Mouse (Mus musculus): ENCODE data around the gene Zfp428. TPM values are rescaled to one million over a fixed set of nuclear protein-coding genes. Genes with fewer than 3 reads are reported as not detected.

Gene Zfp428
- polyA plus RNA-seq, 1 experiment from 2014 or later = 96.3 TPM

- Histone ChIP-seq H3K36me3 (peaks cover 85% of the 10 kb centered on the region), H3K4me3 (no peak overlapping the region), H3K4me1 (no peaks in the 10 kb centered on the region), H3K9me3 (no peaks in the 10 kb centered on the region), H3K27me3 (no peaks in the 10 kb centered on the region), H3K4me2 (no peak overlapping the region), H3K9ac (no peak overlapping the region), H3K27ac (no peak overlapping the region)
- ATAC-seq (ENCODE audit: insufficient number of reproducible peaks, insufficient read depth, low FRiP score, low TSS enrichment, low read depth) = no peak
- WGBS = 89% methylated on average over 8 of the region's 8 CpGs
Measured at GRCm38 (mm10) chr7:24563191-24563836, 56.5 kb downstream of the Zfp428 start.

- no peak overlapping the region for H3K4me3 ChIP-seq
- no peaks in the 10 kb centered on the region for H3K27me3 ChIP-seq
- H3K36me3 ChIP-seq = peaks cover 86% of the 10 kb centered on the region
- no peak for ATAC-seq (ENCODE audit: insufficient number of reproducible peaks, insufficient read depth, low FRiP score, low TSS enrichment, low read depth)
- no peaks in the 10 kb centered on the region for H3K4me1 ChIP-seq
- H3K9me3 ChIP-seq = no peaks in the 10 kb centered on the region
- H3K27ac ChIP-seq = no peak overlapping the region
- H3K9ac ChIP-seq = no peak overlapping the region
- WGBS = 90% methylated on average over 4 of the region's 4 CpGs
- no peak overlapping the region for H3K4me2 ChIP-seq
Measured at GRCm38 (mm10) chr7:24563837-24564206, 57.0 kb downstream of the Zfp428 start.

GRCm38 (mm10) chr7:24564607-24565265 is 57.9 kb downstream of the Zfp428 start:
- H3K27ac ChIP-seq = no peak overlapping the region
- ATAC-seq (ENCODE audit: insufficient number of reproducible peaks, insufficient read depth, low FRiP score, low TSS enrichment, low read depth) = no peak
- no peaks in the 10 kb centered on the region for H3K27me3 ChIP-seq
- H3K4me3 ChIP-seq = no peak overlapping the region
- no peak overlapping the region for H3K9ac ChIP-seq
- no peaks in the 10 kb centered on the region for H3K4me1 ChIP-seq
- WGBS = 58% methylated on average over 6 of the region's 6 CpGs
- H3K4me2 ChIP-seq = no peak overlapping the region
- H3K9me3 ChIP-seq = no peaks in the 10 kb centered on the region
- H3K36me3 ChIP-seq = peaks cover 89% of the 10 kb centered on the region

Other genes with a start within 250 kb of the Zfp428 start
- gene Zfp93, start 236.6 kb upstream of the Zfp428 start, polyA plus RNA-seq (2015; fragmentation: Nextera tagmentation; extraction: Ambion mirVana) = 10.7 and 10.8 TPM in 2 replicates
- 53.8 and 58.5 TPM in 2 replicates for gene Zfp61, start 205.8 kb upstream of the Zfp428 start, polyA plus RNA-seq (2015; fragmentation: Nextera tagmentation; extraction: Ambion mirVana)
- 14.3 and 18.8 TPM in 2 replicates for gene Zfp94, start 190.3 kb upstream of the Zfp428 start, polyA plus RNA-seq (2015; fragmentation: Nextera tagmentation; extraction: Ambion mirVana)
- 0.25 TPM in 1 of 2 replicates, not detected in the other for gene Tescl, start 173.1 kb upstream of the Zfp428 start, polyA plus RNA-seq (2015; fragmentation: Nextera tagmentation; extraction: Ambion mirVana)
- gene Lypd5, start 157.8 kb upstream of the Zfp428 start, polyA plus RNA-seq (2015; fragmentation: Nextera tagmentation; extraction: Ambion mirVana) = 0.45 and 0.91 TPM in 2 replicates
- gene Kcnn4, start 136.7 kb upstream of the Zfp428 start, polyA plus RNA-seq (2015; fragmentation: Nextera tagmentation; extraction: Ambion mirVana) = 1.9 and 2.1 TPM in 2 replicates
- gene Smg9, start 107.4 kb upstream of the Zfp428 start, polyA plus RNA-seq (2015; fragmentation: Nextera tagmentation; extraction: Ambion mirVana) = 21.6 and 27.0 TPM in 2 replicates
- gene Irgc1, start 54.7 kb upstream of the Zfp428 start, polyA plus RNA-seq (2015; fragmentation: Nextera tagmentation; extraction: Ambion mirVana) = not detected in 2 replicates
- gene Plaur, start 44.5 kb upstream of the Zfp428 start, polyA plus RNA-seq (2015; fragmentation: Nextera tagmentation; extraction: Ambion mirVana) = 2.6 and 3.8 TPM in 2 replicates
- gene Cadm4, start 25.0 kb upstream of the Zfp428 start, polyA plus RNA-seq (2015; fragmentation: Nextera tagmentation; extraction: Ambion mirVana) = 6.7 and 7.9 TPM in 2 replicates
- 0.53 and 0.89 TPM in 2 replicates for gene AC161166.1, start 5.4 kb downstream of the Zfp428 start, polyA plus RNA-seq (2015; fragmentation: Nextera tagmentation; extraction: Ambion mirVana)
- 9.6 and 10.2 TPM in 2 replicates for gene Irgq, start 23.7 kb downstream of the Zfp428 start, polyA plus RNA-seq (2015; fragmentation: Nextera tagmentation; extraction: Ambion mirVana)
- 0.42 TPM in 1 of 2 replicates, not detected in the other for gene Pinlyp, start 39.1 kb downstream of the Zfp428 start, polyA plus RNA-seq (2015; fragmentation: Nextera tagmentation; extraction: Ambion mirVana)
- gene Xrcc1, start 39.3 kb downstream of the Zfp428 start, polyA plus RNA-seq (2015; fragmentation: Nextera tagmentation; extraction: Ambion mirVana) = 127 and 147 TPM in 2 replicates
- 24.0 and 26.0 TPM in 2 replicates for gene Ethe1, start 80.5 kb downstream of the Zfp428 start, polyA plus RNA-seq (2015; fragmentation: Nextera tagmentation; extraction: Ambion mirVana)
- gene Zfp575, start 80.6 kb downstream of the Zfp428 start, polyA plus RNA-seq (2015; fragmentation: Nextera tagmentation; extraction: Ambion mirVana) = 7.0 and 7.3 TPM in 2 replicates
- gene Phldb3, start 103.8 kb downstream of the Zfp428 start, polyA plus RNA-seq (2015; fragmentation: Nextera tagmentation; extraction: Ambion mirVana) = 0.37 and 0.65 TPM in 2 replicates
- 13.7 and 16.0 TPM in 2 replicates for gene Lypd3, start 129.5 kb downstream of the Zfp428 start, polyA plus RNA-seq (2015; fragmentation: Nextera tagmentation; extraction: Ambion mirVana)
- gene Tex101, start 169.7 kb downstream of the Zfp428 start, polyA plus RNA-seq (2015; fragmentation: Nextera tagmentation; extraction: Ambion mirVana) = not detected in 2 replicates
- not detected in 2 replicates for gene BC049730, start 202.2 kb downstream of the Zfp428 start, polyA plus RNA-seq (2015; fragmentation: Nextera tagmentation; extraction: Ambion mirVana)
- not detected in 2 replicates for gene Gm4763, start 219.9 kb downstream of the Zfp428 start, polyA plus RNA-seq (2015; fragmentation: Nextera tagmentation; extraction: Ambion mirVana)

Measured in embryonic facial prominence, embryonic 13.5 days (tissue).